Mouse (Mus musculus) stomach, embryonic 15.5 days (tissue): ENCODE results near the gene Tnp2. TPM values are rescaled to one million over a fixed set of nuclear protein-coding genes. Genes with fewer than 3 reads are reported as not detected.

Experiments used
- ATAC-seq: fragments of 200-750 bp; cut with Nextera tagmentation; 2 replicates; pipeline ENCODE4 v1.8.0; 2017; ENCODE audit warnings: low read depth, moderate number of reproducible peaks, moderate TSS enrichment; ENCODE audit not compliant: insufficient read depth, low FRiP score
- H3K27ac ChIP-seq: fragments of 300-500 bp; sonication (generic); 2 replicates; pipeline ENCODE4 v1.5.1; 2015; ENCODE audit warnings: mild to moderate bottlenecking, inconsistent platforms
- H3K27me3 ChIP-seq: fragments of 300-500 bp; sonication (generic); replicated peaks from 2 replicates; pipeline ENCODE4 v1.6.1; 2015; ENCODE audit warnings: inconsistent platforms
- H3K36me3 ChIP-seq: fragments of 300-500 bp; sonication (generic); 2 replicates; pipeline ENCODE4 v1.6.1; 2015; ENCODE audit warnings: inconsistent platforms
- H3K4me1 ChIP-seq: fragments of 300-500 bp; sonication (generic); 2 replicates; pipeline ENCODE4 v1.6.1; 2015; ENCODE audit warnings: inconsistent platforms
- H3K4me2 ChIP-seq: fragments of 300-500 bp; sonication (generic); 2 replicates; pipeline ENCODE4 v1.6.1; 2015; ENCODE audit warnings: mild to moderate bottlenecking, inconsistent platforms
- H3K4me3 ChIP-seq: fragments of 300-500 bp; sonication (generic); replicated peaks from 2 replicates; pipeline ENCODE4 v1.5.1; 2015; ENCODE audit warnings: inconsistent platforms
- H3K9ac ChIP-seq: fragments of 300-500 bp; sonication (generic); 2 replicates; pipeline ENCODE4 v1.6.1; 2015; ENCODE audit warnings: inconsistent platforms
- H3K9me3 ChIP-seq: fragments of 300-500 bp; sonication (generic); 2 replicates; pipeline ENCODE4 v1.6.1; 2016; ENCODE audit warnings: inconsistent platforms
- WGBS: fragments of 180-500 bp; shearing (Covaris S2); methylation state at CpG from one replicate; pipeline ENCODE4 v1.1.7; 2015; 5-methylcytosine and 5-hydroxymethylcytosine counted together
- polyA plus RNA-seq: library from polyadenylated mRNA; unstranded; fragments of >200 nt; fragmentation: Nextera tagmentation; extraction: Ambion mirVana; gene quantifications from 2 replicates; pipeline ENCODE4 v1.2.1, GENCODE M21; 2015

Tnp2 gene
- polyA plus RNA-seq, 1 experiment from 2014 or later = not detected

GRCm38 (mm10) chr16:10786782-10787547 lies 1.5 kb downstream of the Tnp2 start:
- 45% methylated on average over 4 of the region's 4 CpGs for WGBS
- no peaks in the 10 kb centered on the region for H3K9me3 ChIP-seq
- no peak for ATAC-seq
- no peaks in the 10 kb centered on the region for H3K36me3 ChIP-seq
- peaks cover 30% of the 10 kb centered on the region for H3K4me1 ChIP-seq
- peak overlapping the region; percentile 76; the same call in 1 of the 2 replicates for H3K4me3 ChIP-seq
- no peaks in the 10 kb centered on the region for H3K27me3 ChIP-seq
- H3K27ac ChIP-seq = peak overlapping the region; percentile 100
- H3K9ac ChIP-seq = no peak overlapping the region
- H3K4me2 ChIP-seq = peak overlapping the region; percentile 96

- ATAC-seq = peak; percentile 41
- WGBS = 1% methylated on average over 9 of the region's 9 CpGs
- H3K4me3 ChIP-seq = peak overlapping the region; percentile 76
- H3K27ac ChIP-seq = peak overlapping the region; percentile 100
- H3K36me3 ChIP-seq = no peaks in the 10 kb centered on the region
- H3K4me2 ChIP-seq = peak overlapping the region; percentile 96
- no peaks in the 10 kb centered on the region for H3K9me3 ChIP-seq
- H3K9ac ChIP-seq = peak overlapping the region; percentile 66; the same call in 1 of the 2 replicates
- no peaks in the 10 kb centered on the region for H3K27me3 ChIP-seq
- H3K4me1 ChIP-seq = peaks cover 36% of the 10 kb centered on the region
Observed at GRCm38 (mm10) chr16:10786288-10786687, 2.2 kb downstream of the Tnp2 start.

- Histone ChIP-seq H3K4me3 (peak within 1 kb of the TSS; percentile 76), H3K9ac (peak within 1 kb of the TSS; percentile 66), H3K36me3 (no peaks in the 10 kb centered on the region), H3K4me1 (peaks cover 41% of the 10 kb centered on the region), H3K27me3 (no peaks in the 10 kb centered on the region), H3K9me3 (no peaks in the 10 kb centered on the region), H3K4me2 (peak within 1 kb of the TSS; percentile 96), H3K27ac (peak within 1 kb of the TSS; percentile 100)
- peak; percentile 81 for ATAC-seq
- WGBS = under 1% methylated on average over 51 of the region's 59 CpGs
Observed at GRCm38 (mm10) chr16:10785371-10786231, 2.9 kb downstream of the Tnp2 start, which contains the start of gene Socs1. Gene Socs1 (minus strand): TSS chr16:10785536.

- ATAC-seq = peak; percentile 65
- Histone ChIP-seq H3K27ac (peak overlapping the region; percentile 100), H3K4me3 (peak overlapping the region; percentile 76), H3K36me3 (no peaks in the 10 kb centered on the region), H3K9me3 (no peaks in the 10 kb centered on the region), H3K9ac (peak overlapping the region; percentile 66), H3K4me1 (peaks cover 47% of the 10 kb centered on the region), H3K27me3 (no peaks in the 10 kb centered on the region), H3K4me2 (peak overlapping the region; percentile 96)
- WGBS = 0% methylated on average over 47 of the region's 55 CpGs
Observed at GRCm38 (mm10) chr16:10784793-10785370, 3.6 kb downstream of the Tnp2 start.

GRCm38 (mm10) chr16:10783883-10784792 lies 4.3 kb downstream of the Tnp2 start:
- no peak for ATAC-seq
- H3K4me3 ChIP-seq = peak overlapping the region; percentile 76
- 2% methylated on average over 81 of the region's 81 CpGs for WGBS
- H3K27ac ChIP-seq = peak overlapping the region; percentile 100
- H3K4me2 ChIP-seq = peak overlapping the region; percentile 96
- H3K36me3 ChIP-seq = no peaks in the 10 kb centered on the region
- peaks cover 47% of the 10 kb centered on the region for H3K4me1 ChIP-seq
- H3K9me3 ChIP-seq = no peaks in the 10 kb centered on the region
- no peaks in the 10 kb centered on the region for H3K27me3 ChIP-seq
- peak overlapping the region; percentile 66 for H3K9ac ChIP-seq

GRCm38 (mm10) chr16:10783451-10783850 lies 5.0 kb downstream of the Tnp2 start:
- no peak overlapping the region for H3K9ac ChIP-seq
- no peaks in the 10 kb centered on the region for H3K27me3 ChIP-seq
- no peak overlapping the region for H3K27ac ChIP-seq
- H3K4me2 ChIP-seq = peak overlapping the region; percentile 96
- no peak for ATAC-seq
- H3K36me3 ChIP-seq = no peaks in the 10 kb centered on the region
- H3K9me3 ChIP-seq = no peaks in the 10 kb centered on the region
- 40% methylated on average over 8 of the region's 8 CpGs for WGBS
- peak overlapping the region; percentile 76 for H3K4me3 ChIP-seq
- H3K4me1 ChIP-seq = peaks cover 47% of the 10 kb centered on the region

GRCm38 (mm10) chr16:10783152-10783434 lies 5.4 kb downstream of the Tnp2 start:
- peak overlapping the region; percentile 96 for H3K4me2 ChIP-seq
- H3K9ac ChIP-seq = no peak overlapping the region
- H3K36me3 ChIP-seq = no peaks in the 10 kb centered on the region
- H3K27ac ChIP-seq = no peak overlapping the region
- H3K4me3 ChIP-seq = peak overlapping the region; percentile 76
- H3K27me3 ChIP-seq = no peaks in the 10 kb centered on the region
- WGBS = 4% methylated on average over 1 of the region's 1 CpGs
- H3K9me3 ChIP-seq = no peaks in the 10 kb centered on the region
- no peak for ATAC-seq
- peaks cover 47% of the 10 kb centered on the region for H3K4me1 ChIP-seq

- peaks cover 47% of the 10 kb centered on the region for H3K4me1 ChIP-seq
- peak overlapping the region; percentile 76 for H3K4me3 ChIP-seq
Observed at GRCm38 (mm10) chr16:10782377-10783151, 5.9 kb downstream of the Tnp2 start.

GRCm38 (mm10) chr16:10781862-10782371 lies 6.5 kb downstream of the Tnp2 start:
- H3K4me1 ChIP-seq = peaks cover 44% of the 10 kb centered on the region
- 41% methylated on average over 9 of the region's 9 CpGs for WGBS
- H3K36me3 ChIP-seq = no peaks in the 10 kb centered on the region
- peak overlapping the region; percentile 40 for H3K27ac ChIP-seq
- ATAC-seq = no peak
- peak overlapping the region; percentile 96 for H3K4me2 ChIP-seq
- no peak overlapping the region for H3K9ac ChIP-seq
- no peak overlapping the region for H3K4me3 ChIP-seq
- H3K27me3 ChIP-seq = no peaks in the 10 kb centered on the region
- H3K9me3 ChIP-seq = no peaks in the 10 kb centered on the region

More at GRCm38 (mm10) chr16:10782377-10783151, 5.9 kb downstream of the Tnp2 start:
- no peak for ATAC-seq
- no peaks in the 10 kb centered on the region for H3K27me3 ChIP-seq
- H3K36me3 ChIP-seq = no peaks in the 10 kb centered on the region
- no peaks in the 10 kb centered on the region for H3K9me3 ChIP-seq
- H3K9ac ChIP-seq = no peak overlapping the region; the same call in 1 of the 2 replicates
- WGBS = 38% methylated on average over 6 of the region's 6 CpGs
- H3K4me2 ChIP-seq = peak overlapping the region; percentile 96
- H3K27ac ChIP-seq = peak overlapping the region; percentile 40

GRCm38 (mm10) chr16:10780631-10781120 lies 7.8 kb downstream of the Tnp2 start:
- H3K27me3 ChIP-seq = no peaks in the 10 kb centered on the region
- no peak for ATAC-seq
- no peak overlapping the region for H3K4me3 ChIP-seq
- no peaks in the 10 kb centered on the region for H3K9me3 ChIP-seq
- H3K4me1 ChIP-seq = peaks cover 39% of the 10 kb centered on the region
- H3K9ac ChIP-seq = no peak overlapping the region
- H3K27ac ChIP-seq = peak overlapping the region; percentile 36
- 61% methylated on average over 5 of the region's 5 CpGs for whole genome bisulfite sequencing
- H3K36me3 ChIP-seq = no peaks in the 10 kb centered on the region
- no peak overlapping the region for H3K4me2 ChIP-seq
